Mouse (Mus musculus): Measurements from ENCODE around the gene Spred2.
A peak's percentile ranks its signal among the peaks of the same experiment; 100 is the strongest.

Gene Spred2

DNA sequence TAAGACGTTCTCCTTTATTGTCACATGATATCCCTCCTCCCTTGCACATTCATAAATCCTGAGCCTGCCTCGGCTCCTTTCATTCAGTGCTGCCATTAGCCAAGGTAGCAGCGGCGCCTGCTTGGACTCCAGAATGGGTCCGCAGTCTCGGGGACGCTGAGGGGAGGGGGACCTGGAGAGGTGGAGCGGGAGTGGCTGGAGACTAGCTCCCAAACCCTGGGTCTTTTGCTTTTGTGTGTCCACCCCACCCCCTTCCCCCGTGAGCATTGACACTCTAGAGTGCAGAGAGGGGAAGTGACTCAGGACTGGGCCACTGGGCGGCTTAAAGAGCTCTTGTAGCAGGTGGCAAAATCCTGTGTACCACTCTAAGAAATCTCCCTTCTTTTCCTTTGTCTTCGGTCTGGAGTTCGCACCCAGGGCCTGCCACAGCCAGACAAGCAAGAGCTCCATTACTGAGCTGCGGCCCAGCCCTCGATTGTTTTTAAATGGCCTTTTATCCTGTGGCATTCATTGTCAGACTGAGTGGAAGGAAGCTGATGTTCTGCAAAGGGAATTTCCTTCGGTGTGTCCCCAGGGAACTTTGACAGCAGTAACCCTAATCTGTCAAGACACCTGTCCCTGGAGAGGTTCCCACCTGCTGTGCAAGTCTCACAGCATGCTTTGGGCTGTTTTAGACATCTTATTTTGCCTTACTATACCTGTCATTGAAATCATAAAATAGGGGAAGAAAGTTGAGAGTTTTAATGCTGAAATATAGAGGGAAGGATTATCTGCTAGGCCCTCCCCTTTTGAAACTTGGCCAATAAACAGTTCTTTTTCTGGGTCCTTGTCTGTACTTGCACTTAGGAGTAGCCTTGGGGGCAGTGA is 2.0 kb downstream of the Spred2 start:
- DNase-seq = peak; percentile 47

DNA sequence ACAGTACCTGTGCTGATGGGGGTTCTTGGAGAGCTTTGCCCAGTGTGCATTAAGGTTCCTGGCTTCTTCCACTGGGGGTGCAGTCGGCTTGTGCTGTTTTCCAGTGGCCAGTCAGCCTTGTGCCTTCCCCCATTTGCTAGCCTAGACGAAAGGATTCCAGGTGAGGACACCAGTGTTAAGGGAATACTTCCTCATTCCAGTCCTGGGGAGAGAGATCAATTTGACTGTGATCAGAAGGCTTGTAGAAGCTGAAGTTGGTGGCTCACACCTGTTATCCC is 2.6 kb downstream of the Spred2 start:
- DNase-seq = no peak

DNA sequence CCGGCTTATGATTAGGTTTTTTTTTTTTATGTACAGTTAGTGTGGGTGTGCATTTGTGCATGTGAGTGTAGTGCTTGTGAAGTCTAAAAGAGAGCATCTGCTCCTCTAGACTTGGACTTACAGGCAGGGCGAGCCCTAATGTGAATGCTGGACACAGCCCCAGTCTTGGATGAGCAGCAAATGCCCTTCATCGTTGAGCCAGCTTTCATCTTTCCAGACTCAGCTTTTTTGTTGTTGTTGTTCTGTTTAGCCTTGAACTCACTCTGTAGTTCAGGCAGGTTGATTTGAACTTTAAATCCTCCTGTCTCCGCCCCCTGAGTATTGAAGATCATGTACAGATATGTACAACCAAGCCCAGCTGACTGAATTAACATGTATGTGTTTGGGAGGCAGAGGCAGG is 4.5 kb downstream of the Spred2 start:
- no peak for DNase-seq

DNA sequence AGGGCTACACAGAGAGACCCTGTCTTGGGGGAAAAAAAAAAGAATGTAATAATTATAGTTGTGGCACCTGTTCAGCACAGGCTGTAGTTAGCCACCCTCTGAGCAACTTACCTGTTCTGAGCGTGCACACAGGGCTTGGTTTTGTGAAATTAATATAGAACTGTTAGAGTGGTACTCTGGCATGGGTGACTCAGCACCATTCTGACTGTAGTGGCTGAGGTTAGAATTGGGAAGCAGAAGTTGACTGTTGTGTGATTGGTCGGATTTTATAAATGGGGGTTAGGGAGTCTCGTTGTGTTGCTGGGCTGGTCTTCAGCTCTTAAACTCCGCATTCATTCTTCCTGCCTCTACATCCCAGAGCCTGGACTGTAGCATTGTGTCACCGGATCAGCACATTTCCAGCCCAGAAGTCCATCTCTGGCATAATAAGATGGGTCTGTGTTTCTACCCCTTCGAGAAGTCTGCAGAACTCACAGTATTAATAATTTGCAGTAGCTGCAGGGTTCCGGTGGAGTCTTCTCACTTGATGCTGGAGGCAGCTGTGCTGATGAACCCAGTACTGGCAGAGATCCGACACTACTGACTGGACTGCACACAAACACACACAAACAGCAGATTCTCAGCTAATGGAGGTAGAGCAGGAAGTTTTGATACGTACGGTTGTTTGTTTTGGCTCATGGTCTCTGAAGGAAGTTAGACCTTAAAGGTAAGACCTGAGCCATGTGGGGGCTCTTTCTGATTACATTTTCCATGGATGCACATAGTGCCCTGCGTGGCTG is 5.1 kb downstream of the Spred2 start:
- DNase-seq = no peak

DNA sequence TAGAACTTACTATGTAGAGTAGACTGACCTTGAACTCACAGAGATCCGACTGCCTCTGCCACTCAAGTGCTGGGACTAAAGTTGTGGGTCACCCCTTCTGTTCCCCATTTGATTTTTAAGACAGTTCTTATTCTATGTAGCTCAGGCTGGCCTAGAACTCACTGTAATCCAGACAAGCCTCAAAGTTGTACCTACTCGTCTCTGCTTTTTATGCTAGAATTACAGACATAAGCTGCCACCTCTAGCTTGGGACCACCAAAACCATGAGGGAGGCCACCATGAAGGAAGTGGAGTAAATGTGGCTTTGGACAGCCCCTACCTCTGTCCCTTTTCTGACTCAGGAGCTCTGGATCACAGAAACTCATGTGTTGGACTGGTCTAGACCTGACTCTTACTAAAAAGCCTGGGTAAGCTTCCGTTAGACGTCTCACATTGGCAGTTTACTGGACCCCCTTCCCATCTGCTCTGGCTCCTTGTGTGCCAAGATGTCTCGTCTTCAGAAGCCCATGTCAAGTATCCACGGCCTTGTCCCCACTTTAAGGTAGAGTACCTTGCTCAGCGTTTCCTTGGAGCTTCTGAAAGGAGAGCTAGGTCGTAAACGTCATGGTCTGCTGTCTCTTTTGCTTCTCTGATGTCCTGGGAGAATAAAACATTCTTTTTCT is 7.5 kb downstream of the Spred2 start:
- DNase-seq = no peak

DNA sequence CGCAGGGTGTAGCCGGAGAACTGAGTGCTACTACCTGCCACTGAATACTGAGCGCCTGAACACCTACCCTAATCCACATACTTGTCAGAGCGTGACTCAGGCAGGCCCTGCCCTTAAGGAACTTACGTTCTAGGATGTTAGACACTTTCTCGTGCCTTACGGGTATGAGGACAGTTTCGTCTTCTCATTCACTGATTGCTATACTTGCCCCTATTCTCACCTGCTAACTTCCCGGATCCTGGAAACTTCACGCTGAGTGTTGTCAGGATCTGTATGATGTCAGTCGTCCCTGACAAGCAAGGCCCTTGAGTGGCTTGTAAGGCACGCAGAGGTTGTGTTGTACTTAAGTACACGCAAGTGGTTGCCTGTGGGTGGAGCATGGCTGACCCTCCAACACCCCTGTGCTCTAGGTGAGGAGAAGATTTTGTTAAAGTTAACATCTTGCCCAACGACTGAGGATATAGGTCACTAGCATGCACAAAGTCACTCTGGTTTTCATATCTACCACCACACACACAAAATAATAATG is 8.9 kb downstream of the Spred2 start:
- no peak for DNase-seq

DNA sequence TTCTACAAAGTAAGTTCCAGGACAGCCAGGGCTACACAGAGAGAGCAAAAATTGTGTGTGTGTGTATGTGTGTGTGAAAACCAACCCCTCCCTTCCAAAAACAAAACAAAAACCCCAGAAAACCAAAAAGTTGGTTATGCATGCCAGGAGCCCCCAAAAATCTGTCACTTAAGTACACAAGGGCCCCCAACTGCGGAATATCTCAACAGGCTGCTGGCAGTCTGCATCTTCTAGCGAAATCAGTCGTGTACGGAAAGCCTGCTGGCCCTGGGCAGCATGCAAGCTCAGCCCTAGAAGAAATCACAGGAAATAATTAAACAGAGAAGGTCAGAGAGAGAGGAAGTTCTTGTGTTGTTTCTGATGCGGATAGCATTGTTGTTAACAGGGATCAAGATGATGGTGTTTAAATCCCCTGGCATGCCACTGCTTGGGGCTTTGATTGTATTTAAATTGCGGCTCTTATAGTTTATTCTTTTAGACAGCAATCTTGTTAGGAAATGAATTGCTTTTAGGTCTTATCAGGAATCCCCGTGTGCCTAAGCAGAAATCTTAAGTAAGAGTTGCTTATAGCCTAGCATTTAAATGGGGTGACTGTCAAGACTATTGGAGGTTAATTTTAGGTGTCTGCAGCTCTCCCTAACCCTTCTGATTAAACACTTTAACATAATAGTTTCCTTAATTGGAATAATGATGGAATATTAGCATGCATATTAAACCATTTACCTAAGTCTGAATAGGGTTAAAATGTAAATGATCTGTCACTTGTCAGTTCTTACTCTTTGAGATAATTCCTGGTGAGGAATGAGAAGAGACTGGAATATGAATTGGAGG is 11.6 kb downstream of the Spred2 start:
- no peak for DNase-seq

DNA sequence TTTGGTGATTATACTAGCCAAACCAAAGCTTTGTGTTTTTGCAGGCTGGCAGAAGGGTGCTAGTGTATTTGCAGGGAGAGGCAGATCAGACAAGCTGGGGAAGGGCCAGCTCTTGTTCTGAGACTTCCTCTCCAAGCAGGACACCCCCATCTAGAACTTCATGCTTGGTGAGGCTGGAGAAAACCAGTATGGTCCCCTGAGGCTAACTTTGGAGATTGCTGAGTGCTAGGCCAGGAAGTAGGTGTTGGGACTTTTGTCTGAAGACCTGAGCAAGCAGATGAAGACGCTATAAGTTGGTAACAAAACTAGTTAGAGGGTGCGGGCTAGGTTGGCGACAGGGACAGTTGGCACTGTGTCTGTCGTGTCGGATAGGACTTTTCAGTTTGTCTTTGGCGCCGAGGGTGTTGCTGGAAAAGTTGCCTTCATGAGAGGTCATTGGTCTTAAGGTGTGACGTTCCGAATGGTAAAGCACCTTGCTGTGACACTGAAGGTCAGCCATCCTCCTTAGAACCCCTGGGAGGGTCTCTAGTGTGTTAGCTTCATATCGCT is 14.4 kb downstream of the Spred2 start:
- no peak for DNase-seq

DNA sequence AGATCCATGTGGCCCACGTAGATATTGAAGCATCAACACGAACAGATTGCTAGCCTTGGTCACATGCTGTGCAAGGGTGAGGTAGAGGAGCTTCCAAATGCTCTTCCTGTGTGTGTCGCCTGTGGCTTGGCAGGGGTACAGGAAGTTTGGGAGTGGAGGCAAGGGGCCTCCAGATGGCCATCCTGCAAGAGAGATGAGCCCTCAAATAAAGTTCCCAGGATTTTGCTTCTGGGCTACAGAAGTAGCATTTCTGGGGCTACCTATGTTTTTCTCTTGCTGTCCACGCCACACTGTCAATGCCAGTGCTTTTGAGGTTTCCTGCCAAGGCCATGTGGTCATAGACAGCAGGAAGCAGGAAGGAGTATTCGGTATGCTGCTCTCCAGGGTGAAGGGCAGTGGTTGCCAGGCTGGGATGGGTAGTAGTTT is 15.1 kb downstream of the Spred2 start:
- no peak for DNase-seq

DNA sequence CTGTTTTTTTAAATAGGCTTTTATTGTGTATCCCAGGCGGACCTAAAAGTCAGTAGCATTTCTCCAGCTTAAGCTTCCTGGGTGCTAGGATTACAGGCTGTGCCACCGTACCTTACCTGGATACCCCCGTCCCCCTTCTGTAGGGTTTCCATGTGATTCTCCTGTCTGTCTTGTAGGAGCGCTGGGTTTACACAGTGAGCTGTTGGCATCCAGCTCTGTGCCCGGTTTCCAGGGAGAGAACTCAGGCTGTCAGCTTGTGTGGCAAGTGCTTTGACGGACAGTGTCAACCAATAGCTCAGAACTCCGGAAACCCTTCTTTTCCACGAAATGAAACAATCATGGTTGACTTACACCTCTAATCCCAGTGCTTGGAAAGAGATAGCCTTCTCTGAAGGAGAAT is 15.7 kb downstream of the Spred2 start:
- no peak for DNase-seq

DNA sequence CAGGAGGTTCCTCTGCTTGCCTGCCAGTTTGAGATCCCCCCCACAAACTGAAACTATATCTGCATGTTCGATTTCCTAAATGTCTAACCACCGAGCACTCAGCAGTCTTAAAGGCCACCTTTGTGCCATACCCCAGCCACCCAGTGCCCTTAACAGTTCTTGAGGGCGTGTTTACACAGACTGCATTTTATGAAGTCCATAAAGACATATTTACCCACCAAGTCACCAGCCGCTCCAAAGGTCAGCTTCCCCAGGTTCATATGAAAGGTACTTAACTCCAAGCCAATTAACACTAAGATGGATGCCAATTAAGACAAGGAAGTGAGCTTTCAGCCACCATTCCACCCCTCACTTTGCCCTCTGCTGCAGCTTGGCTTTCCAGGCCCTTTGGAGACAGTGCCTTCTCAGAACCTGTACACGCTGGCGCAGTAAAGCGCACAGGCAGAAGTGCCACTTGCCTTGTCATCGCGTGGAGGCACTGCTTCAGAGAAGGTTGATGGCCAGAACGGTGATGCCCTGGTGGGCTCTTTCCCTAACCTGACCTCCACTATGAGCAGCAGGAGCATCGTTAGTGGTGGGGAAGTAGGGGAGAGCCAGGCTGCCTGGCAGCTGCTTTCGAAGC is 17.1 kb downstream of the Spred2 start:
- DNase-seq = no peak

DNA sequence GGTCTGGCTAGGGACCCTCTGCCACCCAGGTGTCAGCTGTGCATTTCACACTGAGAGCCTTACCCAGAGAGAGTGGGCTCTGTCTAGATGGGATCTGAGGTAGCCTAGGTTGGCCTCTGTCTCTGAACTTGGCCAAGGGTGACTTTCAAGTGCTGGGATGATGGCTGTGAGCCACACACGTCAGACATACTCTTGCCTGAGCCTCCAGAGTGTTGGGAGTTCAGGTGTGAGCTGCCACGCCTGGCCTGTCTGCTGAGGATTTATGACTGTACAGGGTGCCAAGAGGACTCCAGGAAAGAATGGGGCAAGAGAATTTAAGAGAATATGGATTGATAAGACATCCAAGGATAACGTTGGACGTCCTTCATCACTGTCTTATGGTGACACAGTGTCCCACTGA is 17.8 kb downstream of the Spred2 start:
- no peak for DNase-seq

DNA sequence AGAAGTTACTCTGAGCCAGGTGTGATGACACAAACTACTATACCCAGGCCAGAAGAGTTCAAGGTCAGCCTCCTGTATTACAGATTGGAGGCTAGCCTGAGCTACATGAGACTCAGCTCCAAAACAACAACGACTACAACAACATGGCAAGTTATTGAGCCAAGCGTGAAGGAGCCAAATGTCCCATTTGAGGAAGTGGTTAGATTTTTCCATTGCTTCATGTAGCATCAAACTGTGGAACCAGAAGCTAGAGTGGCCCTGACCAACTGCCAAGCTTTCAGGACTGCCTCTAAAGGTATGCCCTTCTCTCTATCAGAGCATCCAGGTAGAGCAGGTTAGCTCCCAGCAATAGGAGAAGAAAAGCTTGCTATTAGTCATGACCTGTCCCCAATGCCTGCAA is 19.6 kb downstream of the Spred2 start:
- no peak for DNase-seq

DNA sequence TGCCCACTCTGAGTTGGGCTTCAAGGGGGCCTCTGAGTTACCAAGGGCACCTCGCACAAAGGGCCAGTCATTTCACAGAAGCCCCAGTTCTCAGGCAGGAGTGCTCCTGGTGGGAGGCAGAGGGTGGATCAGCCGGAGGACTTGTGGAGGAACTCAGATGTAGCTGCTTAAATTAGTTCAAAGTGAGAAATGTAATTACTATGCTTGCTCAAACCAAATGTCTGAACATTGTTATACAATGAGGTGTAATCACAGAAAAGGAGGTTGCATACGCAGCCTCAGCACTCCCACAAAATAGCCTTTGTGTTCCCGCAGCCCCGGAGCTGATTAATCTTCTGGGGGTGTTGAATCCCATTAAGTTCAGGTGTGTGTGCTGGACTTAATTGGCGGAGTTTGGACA is 20.5 kb downstream of the Spred2 start:
- DNase-seq = no peak

DNA sequence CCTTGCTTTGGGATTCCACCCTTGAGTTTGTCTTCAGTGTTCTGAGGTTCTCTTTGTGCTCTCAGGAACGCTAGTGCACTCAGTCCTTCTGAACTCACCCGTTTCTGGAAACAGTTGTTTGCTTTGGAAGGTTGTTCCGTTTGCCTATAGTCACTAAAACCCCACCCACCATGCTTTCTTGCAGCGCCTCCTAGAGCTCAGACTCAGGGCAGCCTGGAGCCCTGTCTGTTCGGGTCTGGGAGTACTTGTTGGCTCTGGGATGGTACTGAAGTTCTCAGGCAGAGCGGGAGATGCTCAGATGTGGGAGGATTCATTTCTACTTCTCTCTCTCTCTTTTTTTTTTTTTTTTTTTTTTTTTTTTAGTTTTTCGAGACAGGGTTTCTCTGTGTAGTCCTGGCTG is 22.5 kb downstream of the Spred2 start:
- DNase-seq = no peak

DNA sequence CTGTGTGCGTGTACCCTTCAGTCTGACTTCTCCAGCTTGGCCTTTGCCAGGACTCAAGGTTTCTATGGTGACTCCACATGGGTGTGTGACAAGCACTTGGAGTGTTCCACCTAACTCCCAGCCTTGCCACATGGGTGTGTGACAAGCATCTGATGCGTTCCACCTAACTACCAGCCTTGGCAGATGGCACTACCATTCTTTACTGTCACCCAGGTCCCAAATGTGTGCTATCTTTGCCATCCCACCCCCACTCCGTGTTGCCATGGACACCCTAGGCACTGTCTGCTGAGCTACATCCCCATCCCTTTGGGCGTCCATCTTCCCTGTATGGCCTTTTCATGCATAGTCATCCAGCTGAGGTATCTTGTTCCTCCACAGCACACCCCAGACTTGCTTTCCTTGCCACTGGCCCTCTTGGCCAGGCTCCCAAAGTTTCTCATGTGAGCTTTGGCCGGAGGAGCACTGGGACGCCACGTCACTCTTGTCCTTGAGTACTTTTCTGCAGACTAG is 23.5 kb downstream of the Spred2 start:
- no peak for DNase-seq

DNA sequence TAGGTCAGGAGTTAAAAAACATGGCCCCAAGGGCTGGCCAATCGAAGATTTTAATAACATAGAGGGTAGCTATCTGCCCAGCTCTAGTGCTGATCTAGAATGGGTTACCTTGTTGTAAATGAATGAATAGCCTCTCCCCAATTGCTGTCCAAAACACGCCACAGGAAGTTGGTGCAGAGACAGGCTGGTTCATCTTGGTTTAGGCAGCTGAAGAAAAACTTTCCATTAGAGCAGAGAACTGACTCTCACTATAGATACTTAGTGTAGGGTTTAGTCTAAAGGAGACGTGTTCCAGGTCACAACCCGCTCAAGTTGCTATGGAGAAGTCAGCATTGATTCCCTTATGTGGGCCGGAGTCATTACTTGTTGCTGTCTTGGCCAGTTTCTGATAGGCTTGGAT is 25.6 kb downstream of the Spred2 start:
- DNase-seq = no peak

DNA sequence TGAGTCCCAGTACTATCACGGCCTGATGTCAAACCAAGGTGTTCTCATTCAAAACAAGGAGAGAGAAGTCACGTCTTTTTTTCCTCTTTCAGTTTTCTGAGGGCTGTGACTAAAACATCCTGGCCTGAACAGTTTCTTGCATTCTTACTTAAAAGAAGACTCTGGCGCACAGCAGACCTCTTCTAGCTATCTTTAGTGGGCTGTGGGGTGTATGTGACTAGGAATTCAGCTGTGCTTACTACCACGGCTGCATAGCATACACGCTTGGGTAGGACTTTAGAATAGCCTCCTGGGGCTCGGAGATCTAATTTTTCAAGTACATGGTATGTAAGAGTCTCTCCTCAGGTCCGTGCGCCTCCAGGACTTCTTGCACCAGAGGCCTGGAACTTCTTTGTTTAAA is 26.0 kb downstream of the Spred2 start:
- no peak for DNase-seq

DNA sequence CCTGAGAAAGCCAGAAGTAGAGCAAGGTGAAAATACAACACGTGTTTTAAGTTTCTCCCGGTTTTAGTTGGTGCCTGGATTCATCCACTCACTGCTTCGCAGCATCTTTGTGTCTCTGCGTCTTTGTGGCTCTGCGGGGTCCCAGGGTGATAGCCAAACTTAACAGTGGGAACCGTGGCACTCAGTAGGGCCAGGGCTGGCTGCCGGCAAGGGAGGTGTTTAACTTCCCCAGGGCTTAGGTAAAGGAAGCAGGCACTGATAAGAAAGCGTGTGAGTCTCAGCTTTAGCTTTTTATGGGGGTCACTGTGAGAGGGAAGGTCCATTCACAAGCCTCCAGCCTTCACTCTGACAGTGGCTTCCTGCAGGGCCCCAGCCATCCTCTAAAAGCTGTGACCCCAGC is 28.8 kb downstream of the Spred2 start:
- DNase-seq = no peak

DNA sequence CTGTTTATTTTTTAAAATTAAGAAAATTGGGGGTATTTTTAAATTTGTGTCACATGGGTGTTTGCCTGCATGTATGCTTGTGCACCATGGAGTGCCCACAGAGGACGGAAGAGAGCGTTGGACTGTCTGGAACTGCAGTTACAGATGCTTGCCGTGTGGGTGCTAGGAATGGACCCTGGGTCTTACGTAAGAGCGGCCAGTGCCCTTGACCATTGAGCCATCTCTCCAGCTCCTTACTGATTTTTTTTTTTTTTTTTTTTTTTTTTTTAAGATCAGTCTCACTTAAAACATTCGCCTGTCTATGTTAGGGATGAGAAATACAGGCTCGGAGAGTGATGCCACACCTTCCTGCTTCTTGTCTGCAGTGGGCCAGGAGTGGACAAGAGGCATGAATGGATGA is 29.7 kb downstream of the Spred2 start:
- DNase-seq = no peak

DNA sequence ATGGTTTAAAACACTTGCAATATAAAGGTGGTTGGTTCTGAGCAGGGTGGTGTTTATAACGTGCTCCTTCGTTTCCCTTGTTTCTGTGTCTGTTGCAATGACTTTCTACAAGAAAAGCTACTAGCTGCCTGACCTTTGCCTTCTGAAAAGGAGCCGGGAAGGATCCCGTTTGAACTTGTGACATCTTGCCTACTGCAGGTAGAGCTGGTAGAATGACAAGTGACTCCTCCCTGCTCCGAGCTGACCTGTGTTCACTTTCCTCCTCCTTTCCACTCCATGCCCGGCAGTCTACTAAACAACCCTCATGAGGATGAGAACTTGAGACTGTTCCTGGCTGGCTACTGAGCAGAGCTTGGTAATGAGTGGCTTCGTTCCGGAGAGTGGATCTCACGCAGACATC is 30.9 kb downstream of the Spred2 start:
- DNase-seq = no peak

DNA sequence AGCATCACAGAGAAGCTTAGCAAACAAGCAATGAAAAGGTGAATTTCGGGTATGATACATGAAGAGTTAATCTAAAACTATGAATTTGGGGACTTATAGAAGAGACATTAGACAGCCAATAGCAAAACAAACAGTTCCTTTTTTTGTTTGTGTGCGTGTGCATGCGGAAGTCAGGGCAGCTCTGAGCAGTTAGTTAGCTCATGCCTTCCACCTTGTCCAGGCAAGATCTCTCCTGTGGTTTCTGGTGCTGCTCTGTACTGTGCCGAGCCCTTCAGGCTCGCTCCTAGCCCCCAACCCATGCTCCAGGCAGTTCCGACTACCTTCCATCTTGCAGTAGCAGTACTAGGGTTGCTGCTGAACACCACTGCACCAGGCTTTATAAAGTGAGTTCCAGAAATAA is 31.5 kb downstream of the Spred2 start:
- no peak for DNase-seq

Measured in right cerebral cortex, postnatal 4 days (tissue).